Mouse (Mus musculus) limb, embryonic 13.5 days (tissue): ENCODE data around the gene Akap8l. TPM values are rescaled to one million over a fixed set of nuclear protein-coding genes. Genes with fewer than 3 reads are reported as not detected.

Experiments used
- ATAC-seq: fragments of 200-750 bp; cut with Nextera tagmentation; 2 replicates; pipeline ENCODE4 v1.8.0; 2017; ENCODE audit warnings: low read depth, moderate number of reproducible peaks, moderate TSS enrichment; ENCODE audit not compliant: low FRiP score
- H3K27ac ChIP-seq: fragments of 300-500 bp; sonication (generic); 2 replicates; pipeline ENCODE4 v1.5.1; 2015; ENCODE audit warnings: inconsistent platforms, mild to moderate bottlenecking, moderate library complexity
- H3K27me3 ChIP-seq: fragments of 300-500 bp; sonication (generic); 2 replicates; pipeline ENCODE4 v1.6.1; 2015; ENCODE audit warnings: mild to moderate bottlenecking, inconsistent platforms
- H3K36me3 ChIP-seq: fragments of 300-500 bp; sonication (generic); 2 replicates; pipeline ENCODE4 v1.6.1; 2015; ENCODE audit warnings: inconsistent platforms, mild to moderate bottlenecking, moderate library complexity
- H3K4me1 ChIP-seq: fragments of 300-500 bp; sonication (generic); 2 replicates; pipeline ENCODE4 v1.6.1; 2015; ENCODE audit warnings: inconsistent platforms
- H3K4me2 ChIP-seq: fragments of 300-500 bp; sonication (generic); replicated peaks from 2 replicates; pipeline ENCODE4 v1.6.1; 2015; ENCODE audit warnings: inconsistent platforms, mild to moderate bottlenecking, moderate library complexity
- H3K4me3 ChIP-seq: fragments of 300-500 bp; sonication (generic); 2 replicates; pipeline ENCODE4 v1.5.1; 2015; ENCODE audit warnings: moderate library complexity, mild to moderate bottlenecking, inconsistent platforms
- H3K9ac ChIP-seq: fragments of 300-500 bp; sonication (generic); 2 replicates; pipeline ENCODE4 v1.6.1; 2015; ENCODE audit warnings: mild to moderate bottlenecking, inconsistent platforms
- H3K9me3 ChIP-seq: fragments of 300-500 bp; sonication (generic); 2 replicates; pipeline ENCODE4 v1.6.1; 2016; ENCODE audit warnings: inconsistent platforms
- WGBS: fragments of 180-500 bp; shearing (Covaris S2); methylation state at CpG from one replicate; pipeline ENCODE4 v1.1.7; 2015; 5-methylcytosine and 5-hydroxymethylcytosine counted together
- polyA plus RNA-seq: library from polyadenylated mRNA; unstranded; fragments of >200 nt; fragmentation: Nextera tagmentation; extraction: Ambion mirVana; gene quantifications from 2 replicates; pipeline ENCODE4 v1.2.1, GENCODE M21; 2015

Gene Akap8l
- polyA plus RNA-seq, 1 experiment from 2014 or later: 116 TPM

DNA sequence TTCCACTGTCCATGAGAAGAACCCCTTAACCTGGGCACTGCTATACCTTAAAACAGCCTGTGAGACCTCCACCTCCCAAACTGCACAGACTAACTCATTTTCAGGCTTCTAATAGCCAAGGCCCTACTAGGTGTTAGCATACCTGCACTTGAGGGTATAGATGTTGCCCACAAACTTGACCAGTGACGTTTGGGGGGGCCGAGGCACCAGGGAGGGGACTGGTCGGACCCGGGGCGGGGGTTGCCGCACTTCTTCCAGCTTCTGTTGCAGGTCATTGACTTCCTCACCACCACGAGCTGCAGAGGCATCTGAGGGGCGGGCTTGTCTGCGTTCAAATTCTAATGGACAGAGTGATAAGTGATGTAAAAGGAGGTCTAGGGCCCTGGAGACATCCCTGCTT is 5.9 kb upstream of the Akap8l start:
- no peak for ATAC-seq
- H3K36me3 ChIP-seq: peaks cover 79% of the 10 kb centered on the region
- no peaks in the 10 kb centered on the region for H3K27me3 ChIP-seq
- H3K4me3 ChIP-seq: no peak overlapping the region
- 93% methylated on average over 9 of the region's 9 CpGs for WGBS
- no peak overlapping the region for H3K4me2 ChIP-seq
- no peaks in the 10 kb centered on the region for H3K9me3 ChIP-seq
- H3K4me1 ChIP-seq: 0 out of 2 replicates have a peak, but pooled peaks cover under 1% of the 10 kb centered on the region
- H3K9ac ChIP-seq: no peak overlapping the region
- no peak overlapping the region for H3K27ac ChIP-seq

- Histone ChIP-seq H3K4me3 (no peak overlapping the region), H3K4me1 (0 out of 2 replicates have a peak, but pooled peaks cover 2% of the 10 kb centered on the region), H3K4me2 (no peak overlapping the region), H3K27ac (no peak overlapping the region), H3K36me3 (peaks cover 66% of the 10 kb centered on the region), H3K27me3 (no peaks in the 10 kb centered on the region), H3K9me3 (no peaks in the 10 kb centered on the region), H3K9ac (no peak overlapping the region)
- no peak for ATAC-seq
- WGBS: 93% methylated on average over 6 of the region's 6 CpGs
These were observed 4.6 kb upstream of the Akap8l start for GRCm38 (mm10) chr17:32355031-32355430.

DNA sequence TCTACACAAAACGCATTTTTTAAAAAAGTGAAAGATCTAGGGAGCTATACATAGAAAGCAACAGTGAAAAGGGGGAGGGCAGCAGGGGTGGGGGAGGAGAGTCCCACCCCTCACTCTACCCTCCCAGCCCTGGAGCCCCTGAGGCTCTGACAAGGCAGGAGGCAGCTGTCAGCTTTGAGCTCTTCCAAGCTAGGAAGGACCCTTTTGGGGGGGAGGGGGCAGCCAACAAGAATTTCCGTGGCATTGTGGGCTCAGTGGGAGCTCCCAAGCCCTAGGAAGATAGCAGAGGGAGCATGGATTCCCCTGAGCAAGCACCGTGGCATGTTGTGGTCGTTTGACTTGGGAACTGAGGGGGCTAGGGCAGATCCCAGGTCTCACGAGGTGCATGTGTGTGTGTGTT is 3.8 kb upstream of the Akap8l start:
- peaks cover 6% of the 10 kb centered on the region for H3K4me1 ChIP-seq
- no peak overlapping the region for H3K4me2 ChIP-seq
- no peak for ATAC-seq
- peaks cover 58% of the 10 kb centered on the region for H3K36me3 ChIP-seq
- no peak overlapping the region for H3K27ac ChIP-seq
- WGBS: 81% methylated on average over 5 of the region's 5 CpGs
- no peaks in the 10 kb centered on the region for H3K9me3 ChIP-seq
- H3K27me3 ChIP-seq: no peaks in the 10 kb centered on the region
- H3K4me3 ChIP-seq: no peak overlapping the region
- H3K9ac ChIP-seq: no peak overlapping the region

DNA sequence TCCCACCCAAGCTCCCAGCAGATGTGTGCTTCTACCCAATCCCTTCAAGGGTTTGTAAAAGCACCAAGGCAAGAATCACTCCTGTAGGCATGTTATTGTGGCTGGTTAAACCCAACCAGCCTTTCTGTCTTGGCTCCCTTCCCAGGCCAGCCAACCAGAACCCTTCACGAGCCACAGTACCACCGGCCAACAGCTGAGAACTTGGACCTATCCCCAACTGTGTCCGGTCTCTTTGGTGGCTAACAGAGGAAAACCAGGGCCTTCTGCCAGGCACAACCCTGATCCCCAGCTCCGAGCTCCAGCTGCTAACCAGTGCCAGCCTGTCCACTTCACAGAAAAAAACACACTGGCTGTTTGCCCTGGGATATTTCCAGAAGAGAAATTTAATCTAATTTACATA is 3.3 kb upstream of the Akap8l start:
- H3K4me2 ChIP-seq: no peak overlapping the region
- 76% methylated on average over 4 of the region's 4 CpGs for WGBS
- peaks cover 12% of the 10 kb centered on the region for H3K4me1 ChIP-seq
- no peak overlapping the region for H3K4me3 ChIP-seq
- H3K9ac ChIP-seq: no peak overlapping the region
- peaks cover 53% of the 10 kb centered on the region for H3K36me3 ChIP-seq
- H3K27me3 ChIP-seq: no peaks in the 10 kb centered on the region
- no peaks in the 10 kb centered on the region for H3K9me3 ChIP-seq
- no peak for ATAC-seq
- no peak overlapping the region for H3K27ac ChIP-seq

DNA sequence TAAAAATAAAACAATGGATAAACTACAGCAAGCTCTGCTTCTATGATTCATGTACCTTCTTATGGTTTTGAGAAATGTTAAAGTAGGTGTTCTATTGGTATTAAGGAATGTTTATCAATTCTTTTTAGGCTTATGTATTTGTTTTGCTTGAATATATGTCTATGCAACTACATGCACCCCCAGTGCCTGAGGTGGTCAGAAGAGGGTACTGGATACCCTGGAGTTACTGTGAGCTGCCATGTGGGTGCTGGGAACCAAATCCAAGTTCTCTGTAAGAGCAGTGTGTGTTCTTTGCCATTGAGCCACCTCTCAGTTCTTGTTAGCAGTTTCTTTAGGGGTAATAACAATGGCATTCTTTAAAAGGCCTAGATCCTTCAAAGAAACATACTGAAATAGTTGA is 1.3 kb upstream of the Akap8l start:
- H3K4me3 ChIP-seq: no peak overlapping the region
- H3K27me3 ChIP-seq: no peaks in the 10 kb centered on the region
- H3K9ac ChIP-seq: no peak overlapping the region
- H3K36me3 ChIP-seq: peaks cover 33% of the 10 kb centered on the region
- H3K27ac ChIP-seq: no peak overlapping the region
- H3K9me3 ChIP-seq: no peaks in the 10 kb centered on the region
- H3K4me1 ChIP-seq: peaks cover 23% of the 10 kb centered on the region
- no peak for ATAC-seq
- no peak overlapping the region for H3K4me2 ChIP-seq

DNA sequence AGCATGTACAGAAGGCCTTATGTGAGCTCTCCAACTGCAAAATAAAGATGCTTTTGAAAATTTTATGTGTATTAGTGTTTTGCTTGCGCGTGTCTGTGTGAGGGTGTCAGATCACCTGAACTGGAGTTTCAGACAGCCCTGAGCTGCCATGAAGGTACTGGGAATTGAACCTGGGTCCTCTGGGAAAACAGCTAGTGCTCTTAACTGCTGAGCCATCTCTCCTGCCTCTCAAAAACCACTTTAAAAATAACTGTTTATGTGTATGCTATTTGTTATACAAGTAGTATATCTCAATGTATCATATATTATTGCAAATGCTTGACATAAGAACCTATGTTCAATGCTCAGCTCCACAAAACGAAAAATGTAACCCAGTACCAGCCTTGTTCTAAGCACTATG is 862 bp upstream of the Akap8l start:
- Histone ChIP-seq H3K4me2 (peak overlapping the region; percentile 87), H3K27ac (no peak overlapping the region), H3K4me3 (peak overlapping the region; percentile 92; the same call in 1 of the 2 replicates), H3K36me3 (peaks cover 29% of the 10 kb centered on the region), H3K4me1 (peaks cover 23% of the 10 kb centered on the region), H3K27me3 (no peaks in the 10 kb centered on the region), H3K9me3 (no peaks in the 10 kb centered on the region), H3K9ac (no peak overlapping the region)
- no peak for ATAC-seq
- WGBS: 73% methylated on average over 3 of the region's 3 CpGs

GRCm38 (mm10) chr17:32349851-32350381 is 491 bp downstream of the Akap8l start:
- ATAC-seq: no peak
- under 1% methylated on average over 24 of the region's 24 CpGs for WGBS
- peak overlapping the region; percentile 55 for H3K27ac ChIP-seq

DNA sequence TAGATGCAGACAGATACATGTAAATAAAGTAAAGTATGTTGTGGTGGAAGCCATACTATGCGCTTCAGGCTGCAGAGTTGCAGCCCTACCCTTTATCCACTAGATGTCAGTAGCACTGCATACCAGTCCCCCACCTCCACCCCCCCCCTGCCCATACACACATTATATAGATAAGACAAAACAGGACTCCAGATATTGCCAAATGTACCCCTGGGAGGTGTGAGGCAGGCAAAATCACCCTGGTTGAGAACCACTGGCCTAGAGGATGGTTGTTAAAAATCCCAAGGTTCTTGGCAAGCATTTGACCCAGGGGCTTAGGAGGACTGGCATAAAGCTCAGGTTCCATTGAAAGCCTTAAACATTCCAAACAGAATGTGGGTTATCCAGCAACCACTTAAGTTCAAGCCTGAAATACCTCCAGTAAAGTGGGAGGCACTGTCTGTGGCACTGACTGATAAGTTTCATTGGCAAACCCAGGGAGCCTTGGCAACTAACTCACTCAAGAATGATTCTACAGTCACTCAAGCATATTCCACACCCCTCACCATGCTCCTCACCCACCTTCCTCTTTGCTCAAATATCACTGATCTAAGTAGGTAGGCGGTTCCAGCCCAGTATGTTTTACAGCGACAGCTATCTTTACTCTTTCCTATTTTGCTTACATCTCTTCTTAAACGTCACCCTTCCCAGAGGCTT is 1.2 kb downstream of the Akap8l start:
- no peak for ATAC-seq
- 14% methylated on average over 4 of the region's 4 CpGs for WGBS
- H3K9me3 ChIP-seq: no peaks in the 10 kb centered on the region
- H3K4me3 ChIP-seq: peak overlapping the region; percentile 92
- H3K4me2 ChIP-seq: peak overlapping the region; percentile 87
- peaks cover 18% of the 10 kb centered on the region for H3K36me3 ChIP-seq
- H3K27me3 ChIP-seq: no peaks in the 10 kb centered on the region
- H3K27ac ChIP-seq: no peak overlapping the region
- peak overlapping the region; percentile 82 for H3K9ac ChIP-seq
- H3K4me1 ChIP-seq: peaks cover 23% of the 10 kb centered on the region

More at GRCm38 (mm10) chr17:32349851-32350381, 491 bp downstream of the Akap8l start:
- H3K4me1 ChIP-seq: peaks cover 23% of the 10 kb centered on the region
- H3K4me3 ChIP-seq: peak overlapping the region; percentile 92
- H3K36me3 ChIP-seq: peaks cover 18% of the 10 kb centered on the region
- H3K27me3 ChIP-seq: no peaks in the 10 kb centered on the region
- H3K9ac ChIP-seq: peak overlapping the region; percentile 82
- no peaks in the 10 kb centered on the region for H3K9me3 ChIP-seq
- peak overlapping the region; percentile 87 for H3K4me2 ChIP-seq

DNA sequence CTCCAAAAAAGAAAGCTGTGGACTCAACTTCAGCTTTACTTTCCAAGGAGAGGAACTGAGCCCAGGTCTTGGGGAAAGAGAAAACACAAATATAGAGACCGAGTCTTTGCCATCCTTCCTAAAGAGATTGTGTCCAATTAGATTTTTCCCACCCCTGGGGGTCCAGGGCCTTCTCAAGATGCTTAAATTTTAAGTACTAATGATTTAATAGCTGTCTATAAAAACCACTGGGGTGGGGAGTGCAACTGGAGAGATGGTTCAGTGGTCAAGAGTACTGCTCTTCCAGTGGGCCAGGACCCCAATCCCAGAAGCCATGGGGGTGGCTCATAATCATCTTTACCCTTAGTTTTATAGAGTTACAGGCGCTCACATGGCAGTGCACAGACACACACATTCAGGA is 2.0 kb downstream of the Akap8l start:
- Histone ChIP-seq H3K9me3 (no peaks in the 10 kb centered on the region), H3K4me1 (peaks cover 23% of the 10 kb centered on the region), H3K4me2 (peak overlapping the region; percentile 87), H3K4me3 (peak overlapping the region; percentile 92; the same call in 1 of the 2 replicates), H3K36me3 (peaks cover 16% of the 10 kb centered on the region), H3K27ac (no peak overlapping the region), H3K9ac (peak overlapping the region; percentile 8; the same call in 1 of the 2 replicates), H3K27me3 (no peaks in the 10 kb centered on the region)
- ATAC-seq: no peak
- WGBS: 85% methylated on average over 2 of the region's 2 CpGs

- Histone ChIP-seq H3K27ac (no peak overlapping the region), H3K27me3 (no peaks in the 10 kb centered on the region), H3K4me2 (no peak overlapping the region), H3K9me3 (no peaks in the 10 kb centered on the region), H3K9ac (no peak overlapping the region), H3K36me3 (peaks cover 64% of the 10 kb centered on the region), H3K4me3 (no peak overlapping the region), H3K4me1 (no peaks in the 10 kb centered on the region)
- ATAC-seq: no peak
- 83% methylated on average over 1 of the region's 1 CpGs for WGBS
These were observed 9.3 kb downstream of the Akap8l start for GRCm38 (mm10) chr17:32341102-32341501.

GRCm38 (mm10) chr17:32340110-32340509 is 10.3 kb downstream of the Akap8l start:
- WGBS: 92% methylated on average over 1 of the region's 1 CpGs
- H3K9me3 ChIP-seq: no peaks in the 10 kb centered on the region
- no peak overlapping the region for H3K27ac ChIP-seq
- H3K27me3 ChIP-seq: no peaks in the 10 kb centered on the region
- peaks cover 73% of the 10 kb centered on the region for H3K36me3 ChIP-seq
- H3K4me3 ChIP-seq: no peak overlapping the region
- ATAC-seq: no peak
- no peaks in the 10 kb centered on the region for H3K4me1 ChIP-seq
- no peak overlapping the region for H3K9ac ChIP-seq
- no peak overlapping the region for H3K4me2 ChIP-seq

DNA sequence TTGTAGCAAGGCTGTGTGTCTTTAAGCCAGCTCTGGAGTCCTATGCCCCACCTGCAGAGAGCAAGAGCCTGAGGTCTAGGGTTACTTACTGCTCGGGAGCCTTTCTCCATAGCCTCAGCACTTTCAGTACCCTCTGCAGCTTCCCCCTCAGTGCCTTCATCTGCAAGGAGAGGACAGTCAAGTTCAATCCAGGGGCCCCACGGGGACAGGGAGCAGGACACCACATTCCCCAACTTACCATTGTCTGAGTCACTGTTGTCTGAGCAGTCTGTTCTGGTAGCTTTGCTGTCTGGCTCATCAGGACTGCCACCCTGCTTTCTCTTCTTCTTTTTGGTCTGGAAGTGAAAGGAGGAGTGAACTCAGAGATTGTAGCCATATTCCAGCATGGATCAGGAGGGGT is 14.5 kb downstream of the Akap8l start:
- no peak for ATAC-seq
- H3K27me3 ChIP-seq: no peaks in the 10 kb centered on the region
- H3K4me1 ChIP-seq: no peaks in the 10 kb centered on the region
- peaks cover 86% of the 10 kb centered on the region for H3K36me3 ChIP-seq
- H3K9me3 ChIP-seq: no peaks in the 10 kb centered on the region
- no peak overlapping the region for H3K9ac ChIP-seq
- H3K27ac ChIP-seq: no peak overlapping the region
- WGBS: 77% methylated on average over 2 of the region's 2 CpGs
- H3K4me2 ChIP-seq: no peak overlapping the region
- no peak overlapping the region for H3K4me3 ChIP-seq

DNA sequence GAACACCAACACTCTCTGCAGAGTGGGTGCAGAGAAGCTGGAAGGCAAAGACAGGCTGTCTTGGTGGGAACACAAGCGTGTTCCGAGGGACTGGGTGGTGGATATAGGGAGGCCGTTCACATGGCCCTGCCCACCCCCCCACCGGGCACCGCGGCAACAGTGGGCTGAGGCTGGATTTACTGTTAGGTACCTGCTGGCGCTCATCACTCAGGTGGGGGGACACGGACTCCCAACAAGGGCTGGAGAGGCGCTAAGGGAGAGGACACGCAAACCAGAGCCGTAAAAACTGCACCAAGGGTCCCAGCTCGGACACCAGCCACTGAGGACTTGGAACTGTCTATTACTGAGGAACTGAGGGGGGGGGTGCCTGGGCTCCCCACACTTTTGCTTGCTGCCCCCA is 15.5 kb downstream of the Akap8l start:
- 97% methylated on average over 12 of the region's 12 CpGs for WGBS
- Histone ChIP-seq H3K27me3 (no peaks in the 10 kb centered on the region), H3K9me3 (no peaks in the 10 kb centered on the region), H3K4me2 (no peak overlapping the region), H3K4me1 (no peaks in the 10 kb centered on the region), H3K27ac (no peak overlapping the region), H3K36me3 (peaks cover 94% of the 10 kb centered on the region), H3K4me3 (no peak overlapping the region), H3K9ac (no peak overlapping the region)
- ATAC-seq: no peak
